Mouse (Mus musculus) gastrocnemius, postnatal 14 days (tissue): ENCODE measurements around the gene Ptafr. TPM values are rescaled to one million over a fixed set of nuclear protein-coding genes. Genes with fewer than 3 reads are reported as not detected.
"Not testable (repeated sequence)": the region's sequence is repeated elsewhere in the genome, so short reads cannot be mapped to it uniquely, and the experiment has no call there.

Experiments used
- DNase-seq: peaks from one replicate; pipeline ENCODE4 v3.0.0; 2021; ENCODE audit warnings: mixed read lengths
- intact Hi-C: fragments of 180-260 bp; cut with DNase I; formaldehyde crosslinking; loops from one replicate; pipeline ENCODE4 v1.15.1; 2025; ENCODE audit warnings: low total_unique reads
- total RNA-seq, 2 experiments: library from RNA; stranded (reverse); gene quantifications; 2 replicates each; pipeline ENCODE4 v1.2.3; 2021

The Ptafr gene
- total RNA-seq, 2 experiments from 2014 or later, result 0.91 to 1.6 TPM

- intact Hi-C loops, result loop anchor here (5.0 kb wide), 1 partner anchor 78 kb away; no protein-coding TSS in a partner anchor
- no peak for DNase-seq
These were observed 9.6 kb upstream of the Ptafr start for GRCm38 (mm10) chr4:132554221-132554620.

- DNase-seq, result no peak
- intact Hi-C loops, result loop anchor here (5.0 kb wide), 1 partner anchor 78 kb away; no protein-coding TSS in a partner anchor
These were observed 9.2 kb upstream of the Ptafr start for GRCm38 (mm10) chr4:132554653-132555052.

GRCm38 (mm10) chr4:132555550-132555949 is 8.3 kb upstream of the Ptafr start:
- intact Hi-C loops, DNase-seq: not testable (repeated sequence)

GRCm38 (mm10) chr4:132563261-132563660 is 606 bp upstream of the Ptafr start:
- intact Hi-C loops, result no loop called here
- no peak for DNase-seq

GRCm38 (mm10) chr4:132565089-132565747 is 1.4 kb downstream of the Ptafr start:
- DNase-seq, result no peak
- intact Hi-C loops, result no loop called here

- intact Hi-C loops, result no loop called here
- DNase-seq, result peak; percentile 22
These were observed 3.5 kb downstream of the Ptafr start for GRCm38 (mm10) chr4:132567361-132567779.

- intact Hi-C loops, result no loop called here
- no peak for DNase-seq
These were observed 5.2 kb downstream of the Ptafr start for GRCm38 (mm10) chr4:132569115-132569514.

- intact Hi-C loops, result no loop called here
- DNase-seq, result no peak
These were observed 7.3 kb downstream of the Ptafr start for GRCm38 (mm10) chr4:132571190-132571589.

GRCm38 (mm10) chr4:132573327-132573726 is 9.5 kb downstream of the Ptafr start:
- no peak for DNase-seq
- intact Hi-C loops, result no loop called here

GRCm38 (mm10) chr4:132574809-132575347 is 11.0 kb downstream of the Ptafr start:
- no peak for DNase-seq
- intact Hi-C loops, result no loop called here

GRCm38 (mm10) chr4:132583781-132584180 is 19.9 kb downstream of the Ptafr start:
- no peak for DNase-seq

GRCm38 (mm10) chr4:132584975-132585374 is 21.1 kb downstream of the Ptafr start:
- intact Hi-C loops, result no loop called here
- no peak for DNase-seq

More at GRCm38 (mm10) chr4:132583781-132584180, 19.9 kb downstream of the Ptafr start:
- intact Hi-C loops, result no loop called here

- intact Hi-C loops, result no loop called here
- DNase-seq, result no peak
These were observed 22.4 kb downstream of the Ptafr start for GRCm38 (mm10) chr4:132586282-132586681.

- DNase-seq, result no peak
- intact Hi-C loops, result no loop called here
These were observed 24.6 kb downstream of the Ptafr start for GRCm38 (mm10) chr4:132588512-132588911.

- DNase-seq, result no peak
- intact Hi-C loops, result no loop called here
These were observed 26.8 kb downstream of the Ptafr start for GRCm38 (mm10) chr4:132590642-132591041.

GRCm38 (mm10) chr4:132592958-132593357 is 29.1 kb downstream of the Ptafr start:
- intact Hi-C loops, result no loop called here
- DNase-seq, result no peak

GRCm38 (mm10) chr4:132594191-132594590 is 30.3 kb downstream of the Ptafr start:
- intact Hi-C loops, result no loop called here
- DNase-seq, result no peak

- intact Hi-C loops, result no loop called here
- no peak for DNase-seq
These were observed 35.0 kb downstream of the Ptafr start for GRCm38 (mm10) chr4:132598861-132599260.

- DNase-seq, result no peak
- intact Hi-C loops, result no loop called here
These were observed 35.9 kb downstream of the Ptafr start for GRCm38 (mm10) chr4:132599764-132600163.

GRCm38 (mm10) chr4:132600465-132600864 is 36.6 kb downstream of the Ptafr start:
- no peak for DNase-seq
- intact Hi-C loops, result no loop called here

GRCm38 (mm10) chr4:132601242-132601641 is 37.4 kb downstream of the Ptafr start:
- DNase-seq, intact Hi-C loops: not testable (repeated sequence)
